Mouse (Mus musculus): ENCODE results near the gene Lipn. TPM values are rescaled to one million over a fixed set of nuclear protein-coding genes. Genes with fewer than 3 reads are reported as not detected.

Lipn gene
- polyA plus RNA-seq (2014; fragmentation: Illumina TruSeq; extraction: RNeasy Lipid Tissue Mini Kit (QIAGEN cat#74804); ENCODE audit: low replicate concordance), result not detected

GRCm38 (mm10) chr19:34066779-34067472, at the start of gene Lipn:
Gene Lipn, plus strand, starts transcription at chr19:34067358.

DNA sequence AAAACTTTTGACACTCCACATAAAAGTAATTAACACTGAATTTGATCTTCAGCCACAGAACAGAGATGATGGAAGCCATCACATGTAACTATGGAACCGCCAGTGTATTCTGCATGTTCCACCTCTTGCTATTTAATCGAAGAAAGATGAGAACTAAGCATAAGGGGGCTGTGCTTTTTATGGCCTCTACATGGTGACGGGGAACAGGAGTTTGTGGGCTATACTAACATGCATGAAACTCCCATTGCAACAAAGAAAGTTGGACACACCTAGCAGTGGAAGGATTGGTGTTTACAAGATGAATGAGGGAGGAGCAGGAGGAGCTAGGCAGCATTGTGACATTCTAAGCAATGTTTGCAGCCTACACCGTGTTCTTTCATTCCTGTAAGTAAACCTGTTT, 33.5 kb downstream of the Lipn start, which contains the start of gene Lipm:
Gene Lipm, plus strand, starts transcription at position 301 of the 400 bp plus-strand sequence.

Other genes with a start within 250 kb of the Lipn start
- not detected for gene Lipf, start 106.2 kb upstream of the Lipn start, polyA plus RNA-seq (2014; fragmentation: Illumina TruSeq; extraction: RNeasy Lipid Tissue Mini Kit (QIAGEN cat#74804); ENCODE audit: low replicate concordance)
- 0.33 TPM for gene Lipk, start 59.1 kb upstream of the Lipn start, polyA plus RNA-seq (2014; fragmentation: Illumina TruSeq; extraction: RNeasy Lipid Tissue Mini Kit (QIAGEN cat#74804); ENCODE audit: low replicate concordance)
- gene Lipm, start 33.6 kb downstream of the Lipn start, polyA plus RNA-seq (2014; fragmentation: Illumina TruSeq; extraction: RNeasy Lipid Tissue Mini Kit (QIAGEN cat#74804); ENCODE audit: low replicate concordance), result not detected
- not detected for gene Ankrd22, start 98.7 kb downstream of the Lipn start, polyA plus RNA-seq (2014; fragmentation: Illumina TruSeq; extraction: RNeasy Lipid Tissue Mini Kit (QIAGEN cat#74804); ENCODE audit: low replicate concordance)
- gene Stambpl1, start 124.9 kb downstream of the Lipn start, polyA plus RNA-seq (2014; fragmentation: Illumina TruSeq; extraction: RNeasy Lipid Tissue Mini Kit (QIAGEN cat#74804); ENCODE audit: low replicate concordance), result 16.1 TPM
- 33.7 TPM for gene Acta2, start 188.2 kb downstream of the Lipn start, polyA plus RNA-seq (2014; fragmentation: Illumina TruSeq; extraction: RNeasy Lipid Tissue Mini Kit (QIAGEN cat#74804); ENCODE audit: low replicate concordance)
- gene Fas, start 223.3 kb downstream of the Lipn start, polyA plus RNA-seq (2014; fragmentation: Illumina TruSeq; extraction: RNeasy Lipid Tissue Mini Kit (QIAGEN cat#74804); ENCODE audit: low replicate concordance), result 95.6 TPM

Measured in small intestine, adult 10 weeks (tissue).